Mouse (Mus musculus) E14TG2a.4 (cell line): ENCODE measurements at regions not wholly inside any gene's neighbourhood (a gene's known extent, or its start where the extent isn't known, plus 50 kb on each side); places are given as distances from the start of the nearest gene placed in this dataset.

Source experiments
- CTCF ChIP-seq: conservative IDR thresholded peaks from 2 replicates; pipeline ENCODE4 v1.5.1; 2014; ENCODE audit warnings: low read length
- POU5F1 ChIP-seq: IDR thresholded peaks from 2 replicates; pipeline ENCODE4 v1.6.1; 2014; ENCODE audit warnings: low read length, borderline replicate concordance

DNA sequence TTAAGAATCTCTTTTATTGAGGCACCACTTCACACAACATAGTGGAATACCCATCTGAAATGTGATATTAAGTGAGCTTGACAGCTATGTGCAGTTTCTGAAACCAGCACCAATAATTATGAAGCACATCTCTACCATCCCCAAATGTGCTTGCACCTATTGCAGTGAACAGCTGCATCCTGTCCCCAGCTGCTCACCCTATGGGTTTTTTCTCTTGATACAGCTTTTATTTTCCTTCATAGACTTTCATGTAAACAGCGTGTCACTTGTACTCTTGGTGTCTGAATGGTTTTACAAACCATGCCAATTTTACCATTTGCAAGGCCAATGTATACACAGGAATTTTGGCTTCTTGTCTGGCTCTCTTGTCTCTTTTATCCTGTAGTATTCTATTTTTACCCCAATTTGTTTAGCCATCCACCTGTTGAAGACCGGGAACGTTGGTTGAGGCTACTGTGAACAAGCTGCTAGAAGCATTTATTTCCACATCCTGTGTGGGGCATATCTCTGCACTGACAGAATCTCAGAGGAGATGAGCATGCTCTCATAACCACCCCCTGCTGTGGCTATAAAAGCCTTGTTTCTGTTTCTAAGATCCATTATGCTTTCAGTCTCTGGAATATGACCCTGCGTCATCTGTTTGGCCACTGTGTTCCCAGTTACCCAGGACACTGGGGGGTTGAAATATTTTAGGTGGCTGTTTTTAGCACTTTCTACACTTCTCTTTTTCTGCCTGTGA is 197.2 kb upstream of the Mmadhc start:
- TF ChIP-seq CTCF (no peak), POU5F1 (no peak)
